Mouse (Mus musculus) c-Kit-positive CD71-positive TER-119-negative erythroid progenitor cells, embryonic 14.5 days (primary cell): Measurements from ENCODE around the gene Krt35.

Experiments used
- DNase-seq: peaks from one replicate; pipeline ENCODE4 v3.0.0-alpha.2; 2013; ENCODE audit warnings: low read depth

The Krt35 gene

DNA sequence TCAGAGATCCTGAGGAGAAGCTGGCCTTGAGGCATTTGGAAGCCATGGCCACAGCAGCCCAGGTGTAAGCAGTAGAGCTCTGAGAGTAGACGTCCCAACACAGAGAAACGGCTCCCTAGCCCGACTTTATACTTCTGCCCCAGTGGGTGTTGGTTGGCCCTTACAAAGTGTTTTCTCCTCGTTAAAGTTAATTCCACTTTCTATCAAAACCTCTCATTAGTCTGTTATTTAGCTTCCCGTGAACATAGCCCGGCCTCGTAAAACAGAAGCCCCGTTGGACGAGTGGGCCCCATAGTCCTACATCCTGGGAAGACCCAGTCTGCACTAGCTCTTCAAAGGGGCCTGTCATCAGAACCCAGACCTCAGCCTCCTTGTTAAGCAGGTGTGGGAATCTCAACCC lies at the start of gene Krt35:
Krt35 (minus strand) TSS at position 101 of the 400 bp plus-strand sequence.
- DNase-seq: no peak

DNA sequence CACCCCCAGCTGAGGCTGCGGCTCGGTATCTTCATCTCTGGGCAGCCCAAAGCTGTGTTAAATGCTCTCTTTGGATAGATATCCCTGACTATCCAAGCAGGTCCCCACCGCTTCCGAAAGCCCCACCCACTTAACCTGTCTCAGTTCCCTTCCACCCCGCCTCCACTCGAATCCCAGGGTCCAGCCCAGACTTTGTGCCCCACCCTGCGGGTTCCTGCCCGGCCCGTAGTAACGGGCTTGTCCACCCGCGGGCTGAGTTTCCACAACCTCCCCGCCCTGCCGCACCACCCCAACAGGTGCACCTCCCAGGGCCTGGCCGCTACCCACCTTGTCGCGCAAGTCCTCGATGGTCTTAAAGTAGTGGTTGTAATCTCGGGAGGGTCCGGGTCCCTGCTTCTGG lies 49.1 kb upstream of the Krt35 start:
- no peak for DNase-seq

DNA sequence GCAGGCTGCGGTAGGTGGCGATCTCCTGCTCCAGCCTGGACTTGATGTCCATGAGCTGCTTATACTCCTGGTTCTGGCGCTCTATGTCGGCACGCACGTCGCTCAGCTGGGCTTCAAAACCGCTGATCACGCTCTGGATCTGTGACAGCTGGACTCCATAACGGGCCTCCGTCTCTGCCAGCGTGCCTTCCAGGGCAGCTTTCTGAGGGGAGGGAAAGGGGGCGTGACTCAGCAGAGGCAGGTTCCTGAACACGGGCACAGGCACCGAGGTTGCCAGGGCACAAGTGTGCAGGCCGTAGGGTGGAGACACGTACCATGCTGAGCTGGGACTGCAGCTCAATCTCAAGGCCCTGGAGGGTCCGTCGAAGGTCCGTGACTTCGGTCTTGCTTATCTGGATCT lies 44.9 kb upstream of the Krt35 start:
- DNase-seq: no peak

GRCm38 (mm10) chr11:100139391-100139790 lies 43.4 kb upstream of the Krt35 start:
- DNase-seq: no peak

DNA sequence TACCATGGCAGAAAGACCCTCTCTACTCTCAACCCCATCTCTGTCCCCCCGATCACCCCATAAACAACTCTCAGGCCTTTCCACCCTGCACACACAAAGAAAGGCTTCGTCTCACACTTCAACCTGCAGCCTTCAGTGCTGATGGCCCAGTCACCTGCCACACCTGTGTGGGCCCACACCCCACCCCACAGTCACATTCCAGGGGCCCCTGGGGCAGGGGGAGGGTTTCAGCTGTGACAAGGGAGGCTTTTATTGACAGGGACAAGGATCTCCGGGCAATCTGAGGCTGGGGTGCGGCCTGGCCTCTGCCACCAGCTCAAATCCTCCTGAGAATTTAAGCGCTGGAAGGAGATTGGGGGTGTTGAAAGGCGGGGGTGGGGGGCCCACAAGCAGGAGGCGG lies 42.8 kb upstream of the Krt35 start:
- DNase-seq: no peak

- no peak for DNase-seq
These were observed 41.7 kb upstream of the Krt35 start for GRCm38 (mm10) chr11:100137693-100138092.

DNA sequence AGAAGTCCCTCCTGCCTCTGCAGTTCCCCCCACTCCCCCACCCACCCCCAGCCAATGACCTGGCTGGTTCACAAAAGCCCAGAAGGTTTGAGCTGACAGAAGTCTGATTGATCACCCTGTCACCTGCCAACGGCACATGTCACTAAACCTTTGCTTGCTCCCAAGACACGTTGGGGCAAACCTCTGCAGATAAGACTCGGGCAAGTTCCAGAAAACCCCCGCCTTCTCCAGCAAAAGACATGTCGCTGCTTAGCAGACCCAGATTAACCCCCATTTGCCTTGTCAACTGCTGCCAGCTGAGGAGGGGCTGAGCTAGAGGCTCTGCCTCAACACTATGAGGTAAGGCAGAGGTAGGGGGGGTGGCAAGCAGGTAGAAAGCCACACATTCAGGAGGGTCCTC lies 40.5 kb upstream of the Krt35 start:
- no peak for DNase-seq

- no peak for DNase-seq
These were observed 39.7 kb upstream of the Krt35 start, which contains the start of gene Krt15 for GRCm38 (mm10) chr11:100135731-100136130. Gene Krt15 (minus strand): TSS chr11:100135928.

GRCm38 (mm10) chr11:100124901-100125300 lies 28.9 kb upstream of the Krt35 start:
- no peak for DNase-seq

DNA sequence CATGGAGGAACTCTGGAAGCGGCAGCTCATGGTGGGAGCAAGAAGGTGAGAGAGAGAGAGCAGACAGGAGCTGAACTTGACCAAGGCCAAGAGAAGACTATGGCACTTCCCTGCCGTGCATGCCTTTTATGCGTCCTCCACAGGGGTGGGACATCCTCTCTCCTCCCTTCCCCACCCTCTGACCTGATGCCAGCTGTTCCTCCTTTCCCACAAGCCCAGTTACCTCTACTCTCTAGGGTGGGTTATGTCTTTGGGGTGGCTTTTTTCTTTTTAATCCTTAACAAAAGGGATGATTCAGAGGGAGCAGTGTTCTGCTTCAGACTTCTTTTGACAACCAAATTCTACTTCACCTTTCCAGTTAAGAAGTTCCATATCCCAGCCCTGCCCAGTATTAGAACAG lies 25.4 kb upstream of the Krt35 start, which contains the start of gene Krt13:
Krt13 (minus strand) TSS at position 101 of the 400 bp plus-strand sequence.
- DNase-seq: no peak

DNA sequence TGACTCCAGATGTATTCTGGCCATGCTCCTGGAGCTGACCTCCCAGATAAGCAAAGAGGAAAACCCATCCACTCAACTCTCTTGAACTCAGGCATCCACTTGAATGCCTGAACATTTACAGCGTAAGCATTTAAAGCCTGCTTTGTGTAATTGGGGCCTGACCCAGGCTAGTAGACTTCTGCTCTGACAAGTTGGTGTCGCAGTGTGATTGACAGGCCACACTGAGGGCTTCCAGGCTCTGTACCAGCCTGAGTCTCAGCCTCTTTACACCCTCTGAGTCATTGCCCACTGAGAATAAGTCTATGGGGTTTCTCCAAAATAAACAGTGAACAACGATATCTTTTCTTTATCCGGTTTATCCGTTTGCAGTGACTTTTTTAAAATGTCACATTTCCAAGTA lies 24.3 kb upstream of the Krt35 start:
- DNase-seq: no peak

GRCm38 (mm10) chr11:100113742-100114029 lies 17.6 kb upstream of the Krt35 start:
- DNase-seq: no peak

DNA sequence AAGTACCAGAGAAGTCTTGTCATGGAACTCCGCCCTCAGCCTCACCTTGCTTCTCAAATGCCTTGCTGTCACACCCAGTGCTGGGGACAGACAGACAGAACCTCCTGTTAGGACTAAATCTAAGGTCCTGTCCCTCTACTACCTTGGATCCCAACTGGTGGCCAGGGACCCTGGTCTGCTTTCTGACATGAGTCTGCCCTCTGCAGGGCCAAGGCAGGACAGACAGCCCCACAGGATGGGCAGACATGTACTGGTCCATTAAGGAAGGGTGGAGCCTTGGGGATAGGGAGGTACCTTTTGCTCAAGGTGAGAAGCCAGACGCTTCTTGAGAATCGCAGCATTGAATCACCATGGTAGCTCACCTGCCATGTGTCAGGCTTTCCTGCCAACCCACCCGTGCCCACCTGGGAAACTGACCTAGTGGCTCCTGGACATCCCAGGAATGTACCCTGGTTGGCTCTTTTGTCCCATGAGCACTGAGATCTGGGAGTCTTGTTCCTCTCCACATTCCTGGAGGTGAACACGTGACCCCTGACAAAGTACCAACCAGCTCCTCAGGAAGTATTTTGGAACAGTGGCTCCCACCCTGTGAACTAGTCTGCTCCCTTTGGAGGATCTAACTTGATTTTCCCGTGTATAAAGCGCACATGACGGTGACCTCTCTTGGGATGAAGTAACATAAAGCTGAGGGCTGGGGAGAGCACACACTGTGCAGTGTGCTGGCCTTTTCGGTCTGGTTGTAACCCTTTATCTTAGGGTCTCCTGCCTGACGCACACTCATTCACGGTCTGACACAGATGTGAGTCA lies 17.1 kb upstream of the Krt35 start:
- no peak for DNase-seq

DNA sequence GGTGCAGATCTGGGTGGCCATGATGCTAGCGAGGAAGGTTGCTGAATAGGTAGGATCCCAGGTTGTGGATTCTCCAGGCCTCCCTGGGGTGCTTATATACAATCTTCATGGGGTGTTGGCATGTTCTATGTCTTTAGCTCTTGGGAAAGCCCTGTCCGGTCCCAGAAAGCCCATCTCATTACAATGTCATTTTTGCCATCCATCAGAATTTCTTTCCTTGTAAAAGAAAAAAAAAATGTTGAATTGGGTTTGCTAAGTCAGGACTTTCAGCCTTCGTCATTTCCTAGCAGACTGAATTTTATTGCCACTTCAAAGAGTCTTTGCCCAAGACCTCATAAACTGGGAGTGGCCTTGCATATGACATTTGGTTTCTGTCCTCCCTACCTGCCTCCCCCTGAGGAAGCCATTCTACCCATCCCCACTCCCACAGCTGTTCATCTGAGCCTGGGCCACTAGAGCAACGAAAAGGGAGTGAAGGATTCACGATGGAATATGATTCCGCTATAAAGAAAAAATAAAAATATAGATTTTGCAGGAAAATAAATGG lies 9.6 kb upstream of the Krt35 start, which contains the start of gene Krt36:
Krt36 (minus strand) TSS at position 51 of the 547 bp plus-strand sequence.
- DNase-seq: no peak

DNA sequence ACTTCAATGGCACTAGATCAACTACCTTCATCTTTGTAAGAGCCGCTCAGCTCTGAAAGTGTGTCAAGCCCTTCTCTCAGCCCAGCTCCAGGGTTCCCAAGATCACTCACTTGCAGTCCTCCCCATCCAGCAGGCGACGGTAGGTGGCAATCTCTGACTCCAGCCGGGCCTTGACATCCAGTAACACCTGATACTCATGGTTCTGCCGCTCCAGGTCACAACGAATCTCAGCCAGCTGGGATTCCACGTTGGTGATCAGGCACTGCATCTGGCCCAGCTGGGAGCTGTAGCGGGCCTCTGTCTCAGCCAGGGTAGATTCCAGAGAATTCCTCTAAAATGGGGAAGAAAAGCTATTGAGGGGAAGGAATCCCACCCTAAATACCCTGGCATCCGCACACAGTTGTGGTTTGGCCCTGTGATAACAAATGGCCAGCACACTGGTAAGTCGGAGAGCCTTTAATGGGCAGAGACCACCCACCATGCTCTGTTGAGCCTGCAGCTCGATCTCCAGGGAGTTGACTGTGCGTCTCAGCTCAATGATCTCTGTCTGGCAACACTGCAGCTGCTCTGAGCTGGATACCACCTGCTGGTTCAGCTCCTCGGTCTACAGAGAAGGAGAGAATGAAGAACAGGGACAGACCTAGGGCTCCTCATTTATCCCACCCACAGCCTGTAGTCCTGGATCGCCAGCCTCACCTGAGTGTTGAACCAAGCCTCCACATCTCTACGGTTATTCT lies 6.8 kb upstream of the Krt35 start:
- no peak for DNase-seq

- no peak for DNase-seq
These were observed 4.3 kb upstream of the Krt35 start for GRCm38 (mm10) chr11:100100391-100100790.

GRCm38 (mm10) chr11:100097819-100098218 lies 1.8 kb upstream of the Krt35 start:
- no peak for DNase-seq

- DNase-seq: no peak
These were observed 7.5 kb downstream of the Krt35 start for GRCm38 (mm10) chr11:100088378-100089025.

DNA sequence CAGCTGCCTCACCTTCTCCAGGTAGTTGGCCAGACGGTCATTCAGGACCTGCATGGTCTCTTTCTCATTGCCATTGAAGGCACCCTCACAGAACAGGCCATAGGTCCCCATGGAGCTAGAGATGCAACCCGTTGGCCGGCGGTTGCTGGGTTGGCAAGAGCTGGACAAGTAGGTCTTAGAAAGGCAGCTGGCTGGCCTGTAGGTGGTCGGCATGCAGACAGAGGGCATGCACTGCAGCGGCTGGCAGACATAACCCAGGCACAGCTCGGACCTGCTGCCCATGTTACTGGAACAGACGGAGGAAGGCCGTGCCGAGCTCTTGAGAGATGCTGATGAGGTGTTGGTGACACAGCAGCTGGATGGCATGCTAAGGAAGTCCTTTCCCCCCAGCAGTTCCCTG lies 8.2 kb downstream of the Krt35 start, which contains the start of gene Krt32:
Krt32 (minus strand) TSS at position 366 of the 400 bp plus-strand sequence.
- DNase-seq: no peak

- no peak for DNase-seq
These were observed 22.2 kb downstream of the Krt35 start for GRCm38 (mm10) chr11:100073873-100074272.

DNA sequence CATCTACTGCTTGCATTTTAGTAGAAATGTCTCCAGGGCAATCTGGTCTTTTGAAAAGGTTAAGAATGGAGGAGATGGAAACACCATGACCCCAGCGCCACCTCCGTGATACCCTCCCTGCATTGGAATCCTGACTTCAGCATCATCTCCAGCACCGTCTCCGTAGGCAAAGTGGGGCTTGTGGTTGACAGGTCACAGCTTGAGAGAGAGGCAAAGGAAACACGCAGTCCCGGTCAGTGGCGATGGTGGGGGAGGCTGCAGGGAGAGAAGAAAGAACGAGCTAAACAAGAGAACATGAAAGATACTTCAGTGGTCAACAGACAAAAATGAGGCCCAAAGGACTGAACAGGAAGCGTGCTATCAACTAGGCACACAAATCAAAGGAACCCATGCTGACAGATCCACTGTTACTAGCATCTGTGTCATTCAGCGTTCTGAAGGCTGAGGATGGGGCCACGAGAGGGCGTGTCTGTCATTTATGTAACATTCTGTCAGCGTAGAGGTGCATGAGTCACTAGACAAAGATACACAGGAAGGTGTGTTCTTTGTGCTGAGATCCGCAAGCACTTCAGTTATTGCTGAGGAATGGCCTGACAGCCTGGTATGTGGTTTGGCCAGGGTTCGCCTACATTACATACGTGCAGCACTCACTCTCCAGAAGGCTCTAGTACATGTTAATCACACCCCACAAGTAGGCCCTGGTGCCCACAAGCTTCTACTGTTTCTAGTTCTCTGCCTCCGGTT lies 28.6 kb downstream of the Krt35 start:
- no peak for DNase-seq
